Mouse (Mus musculus): Measurements from ENCODE around the gene Slc37a3.
"Not testable (repeated sequence)": the region's sequence is repeated elsewhere in the genome, so short reads cannot be mapped to it uniquely, and the experiment has no call there.

GRCm38 (mm10) chr6:39416654-39417053 is 39.2 kb upstream of the Slc37a3 start:
- TF ChIP-seq CTCF (IDR thresholded peaks at IDR 0.05; ENCODE audit: borderline replicate concordance, insufficient read depth, low read depth, low read length); POLR2A (IDR thresholded peaks at IDR 0.05; ENCODE audit: borderline replicate concordance, insufficient read depth, low read length): not testable (repeated sequence)

All from cerebellum, adult 2 months (tissue).